Mouse (Mus musculus): ENCODE results near the gene Gm3250.
"Not testable (repeated sequence)": the region's sequence is repeated elsewhere in the genome, so short reads cannot be mapped to it uniquely, and the experiment has no call there.

Gene Gm3250

DNA sequence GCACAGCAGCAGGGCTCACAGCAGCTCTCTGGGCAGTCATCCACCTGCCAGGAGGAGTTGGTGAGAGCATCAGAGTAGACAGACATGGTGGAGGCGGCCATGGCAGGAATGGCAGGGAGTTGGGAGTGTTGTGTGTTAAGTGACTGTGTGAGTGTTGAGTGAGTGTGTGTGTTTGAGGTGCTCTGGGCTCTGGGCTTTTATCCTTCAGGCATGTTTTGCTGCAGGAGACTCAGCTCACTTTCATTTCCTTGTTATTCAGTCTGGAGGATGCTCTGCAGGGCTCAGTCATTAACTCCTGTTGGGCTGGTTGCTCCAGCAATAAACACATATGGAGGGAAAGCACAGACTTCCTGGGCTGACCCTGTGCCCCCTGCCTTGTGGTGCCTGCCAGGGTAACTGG is at the start of gene Gm3250:
Gm3250 (minus strand) TSS at position 101 of the 400 bp plus-strand sequence.
- not testable (repeated sequence) for DNase-seq

DNA sequence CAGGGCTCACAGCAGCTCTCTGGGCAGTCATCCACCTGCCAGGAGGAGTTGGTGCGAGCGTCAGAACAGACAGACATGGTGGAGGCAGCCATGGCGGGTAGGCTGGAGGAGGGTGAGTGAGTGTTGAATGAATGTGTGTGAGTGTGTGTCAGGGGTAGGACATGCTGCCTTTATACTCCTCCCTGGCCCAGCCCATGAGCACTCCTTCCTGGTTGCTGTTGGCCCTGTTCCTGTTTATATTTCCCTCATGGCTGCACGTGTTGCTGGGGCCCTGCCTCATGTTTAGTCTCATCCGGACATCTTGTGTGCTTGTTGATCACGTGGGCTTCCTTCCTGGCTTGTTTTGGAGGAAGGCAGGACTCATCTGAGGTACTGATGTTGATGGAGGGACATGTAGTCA is 44.6 kb upstream of the Gm3250 start, which contains the start of gene Krtap10-4:
Krtap10-4 (minus strand) TSS at position 145 of the 400 bp plus-strand sequence.
- DNase-seq: no peak

DNA sequence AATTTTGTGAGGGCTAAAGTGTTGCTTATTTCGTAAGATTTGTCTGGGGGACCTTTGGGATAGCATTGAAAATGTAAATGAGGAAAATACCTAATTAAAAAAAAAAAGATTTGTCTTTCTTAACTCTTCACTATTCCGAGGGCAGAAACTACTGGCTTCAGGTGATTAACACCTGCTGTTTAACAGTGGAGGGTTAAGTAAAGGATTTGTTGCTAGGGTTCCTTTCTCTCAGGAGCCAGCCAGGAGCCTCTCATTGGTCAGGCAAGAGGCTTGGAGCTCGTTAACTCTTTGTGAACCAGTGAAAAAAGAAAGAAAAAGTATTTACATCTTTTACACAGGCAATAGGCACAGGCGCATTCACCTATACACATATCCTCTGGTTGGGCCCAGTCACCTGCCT is 36.9 kb upstream of the Gm3250 start:
- no peak for DNase-seq

DNA sequence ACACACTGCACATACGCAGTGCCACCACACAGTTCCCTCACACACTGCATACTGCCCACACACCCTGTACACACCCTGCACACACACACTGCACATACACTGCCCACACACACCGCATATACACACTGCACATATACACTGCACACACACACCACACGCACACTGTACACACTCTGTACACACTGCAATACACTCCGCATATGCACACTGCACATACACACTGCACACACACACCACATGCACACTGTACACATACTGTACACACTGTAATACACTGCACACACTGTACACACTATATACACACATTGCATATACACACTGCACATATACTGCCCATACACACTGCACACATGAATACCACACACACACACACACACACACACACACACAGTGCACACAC is 36.2 kb upstream of the Gm3250 start:
- DNase-seq: no peak

DNA sequence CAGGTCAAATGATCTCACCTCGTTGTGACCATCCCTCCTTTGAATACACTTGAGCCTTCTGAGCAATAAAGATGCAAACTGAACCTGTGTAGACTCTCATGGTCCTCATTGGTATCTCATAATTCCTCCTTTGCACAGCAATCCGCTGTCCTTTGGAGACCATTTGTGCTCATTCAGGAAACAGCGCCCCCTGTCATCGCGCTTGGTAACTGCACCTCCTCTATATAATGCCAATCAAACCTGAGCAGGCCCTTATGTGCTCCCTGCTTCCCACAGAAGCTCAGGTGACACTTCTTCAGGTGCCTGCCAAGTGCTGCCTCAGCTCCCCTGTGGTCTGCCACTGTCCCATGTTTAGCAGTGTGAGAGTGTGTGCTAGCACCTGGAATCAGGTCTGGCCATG is 33.2 kb upstream of the Gm3250 start:
- DNase-seq: no peak

DNA sequence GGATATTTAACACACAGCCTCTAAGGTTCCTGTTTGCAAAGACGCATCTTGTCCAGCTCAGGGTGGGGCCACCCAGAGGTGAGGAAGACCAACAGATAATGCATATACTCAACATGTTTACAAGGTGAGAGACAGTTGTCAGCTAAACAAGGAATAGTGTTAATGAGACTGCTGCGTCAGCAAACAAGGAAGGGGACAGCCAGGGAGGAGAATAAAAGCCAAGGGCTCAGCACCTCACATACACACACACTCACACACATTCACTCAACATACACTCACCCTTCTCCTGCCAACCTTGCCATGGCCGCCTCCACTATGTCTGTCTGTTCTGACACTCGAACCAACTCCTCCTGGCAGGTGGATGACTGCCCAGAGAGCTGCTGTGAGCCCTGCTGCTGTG is 32.0 kb upstream of the Gm3250 start, which contains the start of gene Gm2696:
Gm2696 (plus strand) TSS at position 301 of the 400 bp plus-strand sequence.
- DNase-seq: no peak

DNA sequence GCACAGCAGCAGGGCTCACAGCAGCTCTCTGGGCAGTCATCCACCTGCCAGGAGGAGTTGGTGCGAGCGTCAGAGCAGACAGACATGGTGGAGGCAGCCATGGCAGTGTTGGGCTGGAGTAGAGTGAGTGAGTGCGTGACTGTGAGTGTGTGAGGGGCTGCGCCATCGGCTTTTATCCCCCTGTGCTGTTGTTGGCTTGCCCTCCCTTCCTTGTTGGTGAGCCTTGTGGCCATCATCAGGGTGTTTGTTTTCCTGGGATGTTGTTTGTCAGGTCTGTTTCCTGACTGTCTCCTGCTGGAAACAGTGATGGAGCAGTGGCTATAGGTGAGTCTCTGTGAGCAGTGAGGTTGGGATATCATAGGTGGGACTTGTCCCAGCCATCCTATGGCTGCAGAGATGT is 29.4 kb upstream of the Gm3250 start, which contains the start of gene Gm9507:
Gm9507 (minus strand) TSS at position 101 of the 400 bp plus-strand sequence.
- DNase-seq: no peak

DNA sequence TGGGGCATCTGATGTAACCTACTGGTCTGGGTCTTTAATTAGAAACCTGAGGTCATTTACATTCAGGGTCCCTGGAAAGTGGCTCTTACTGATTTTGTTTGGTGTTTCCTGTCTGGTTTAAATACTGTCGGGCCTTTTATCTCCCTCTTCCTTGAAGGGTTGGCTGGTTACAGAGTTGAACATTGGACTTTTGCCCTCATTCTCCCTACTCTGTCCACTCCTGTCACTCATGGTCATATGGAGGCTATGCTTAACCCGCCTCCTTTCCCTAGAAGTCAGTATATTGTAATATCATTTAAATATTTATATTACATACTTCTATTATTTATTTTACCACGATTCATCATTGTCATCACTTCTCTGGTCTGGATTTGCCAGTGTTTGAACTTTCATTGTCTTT is 21.8 kb upstream of the Gm3250 start:
- no peak for DNase-seq

DNA sequence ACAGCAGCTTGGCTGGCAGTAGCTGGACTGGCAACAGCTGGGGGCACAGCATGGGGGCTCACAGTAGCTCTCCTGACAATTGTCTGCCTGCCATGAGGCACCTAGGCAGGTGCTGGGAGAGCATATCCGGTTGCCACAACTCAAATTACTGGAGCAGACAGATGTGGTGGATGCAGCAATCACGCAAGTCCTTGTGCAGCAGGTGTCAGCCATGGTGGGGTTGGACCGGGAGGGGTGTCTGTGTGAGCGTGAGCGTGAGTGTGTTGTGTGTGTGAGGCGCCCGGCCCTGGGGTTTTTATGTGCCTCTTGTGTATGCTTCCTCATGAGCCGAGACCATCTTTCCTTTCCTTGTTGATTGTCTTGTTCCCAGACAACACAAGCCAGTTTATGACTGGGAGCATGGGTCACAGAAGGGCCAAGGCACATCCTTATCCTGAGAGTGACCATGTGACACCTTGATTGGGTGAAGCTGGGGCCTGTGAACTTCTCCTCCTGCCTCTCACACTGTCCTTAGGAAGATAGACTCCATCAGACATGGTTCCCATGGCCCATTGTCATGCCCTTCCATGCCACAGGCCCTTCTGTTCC is 16.7 kb upstream of the Gm3250 start, which contains the start of gene Gm19668:
Gm19668 (minus strand) TSS at position 213 of the 588 bp plus-strand sequence.
- DNase-seq: no peak

DNA sequence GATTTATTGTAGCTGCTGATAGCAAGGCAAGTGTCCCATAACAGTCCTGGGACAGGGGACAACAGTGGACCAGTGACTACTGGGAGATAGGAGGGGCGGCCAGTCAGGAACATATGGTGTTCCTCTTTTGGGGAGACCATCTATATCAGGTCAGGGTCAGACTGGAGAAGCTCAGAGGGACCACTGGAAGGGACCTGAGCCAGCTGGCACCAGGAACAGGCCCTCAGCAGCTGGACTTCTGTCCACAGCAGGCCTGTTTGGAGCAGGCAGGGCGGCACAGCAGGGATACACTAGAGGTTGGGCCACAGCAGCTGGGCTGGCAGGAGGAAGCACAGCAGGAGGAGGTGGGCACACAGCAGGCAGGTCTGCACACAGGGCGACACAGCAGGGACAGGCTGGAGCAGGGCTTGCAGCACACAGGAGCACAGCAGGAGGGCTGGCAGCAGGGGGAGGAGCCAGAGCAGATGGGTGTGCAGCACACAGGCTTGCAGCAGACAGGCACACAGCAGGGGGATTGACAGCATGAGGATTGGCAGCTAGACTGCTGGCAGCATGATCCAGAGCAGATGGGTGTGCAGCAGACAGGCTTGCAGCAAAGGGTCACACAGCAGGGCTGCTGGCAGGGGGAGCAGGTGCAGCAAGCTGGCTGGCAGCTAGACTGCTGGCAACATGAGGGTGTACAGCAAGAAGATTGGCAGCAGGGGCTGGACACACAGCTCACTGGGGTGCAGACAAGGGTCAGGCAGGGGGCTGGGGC is 16.0 kb upstream of the Gm3250 start:
- not testable (repeated sequence) for DNase-seq

DNA sequence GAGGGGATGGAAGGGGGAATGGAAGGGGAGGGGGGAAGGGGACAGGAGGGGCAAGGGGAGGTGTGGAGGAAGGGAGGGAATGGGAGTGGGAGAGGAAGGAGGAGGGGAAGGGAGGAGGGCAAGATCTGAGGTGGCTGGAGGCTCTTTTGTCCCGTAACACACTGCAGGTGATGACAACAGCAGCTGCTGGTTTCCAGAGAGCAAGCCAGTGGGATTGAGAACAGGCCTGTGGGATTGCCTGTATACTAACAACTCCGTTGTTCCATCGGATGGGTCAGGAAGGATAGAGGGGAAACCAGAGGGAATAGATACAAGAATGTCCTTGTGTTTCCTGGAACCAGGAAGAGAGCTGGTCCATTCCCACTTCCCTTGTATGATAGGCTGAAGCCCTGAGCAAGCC is 15.3 kb upstream of the Gm3250 start:
- no peak for DNase-seq

DNA sequence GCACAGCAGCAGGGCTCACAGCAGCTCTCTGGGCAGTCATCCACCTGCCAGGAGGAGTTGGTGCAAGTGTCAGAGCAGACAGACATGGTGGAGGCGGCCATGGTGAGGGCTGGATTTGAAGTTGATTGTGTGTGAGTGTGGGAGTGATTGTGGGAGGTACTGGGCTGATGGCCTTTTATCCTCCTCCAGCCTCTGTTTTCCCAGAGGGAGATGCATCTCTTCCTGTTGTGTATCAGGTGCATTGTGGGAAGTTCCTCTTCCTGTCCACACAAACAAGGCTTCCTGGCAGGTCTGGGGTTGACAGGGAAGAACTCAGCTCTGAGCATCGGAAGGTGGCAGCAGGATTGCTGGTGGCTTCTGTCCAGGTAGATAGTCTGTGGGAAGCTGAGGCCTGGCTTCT is 12.6 kb upstream of the Gm3250 start, which contains the start of gene Gm9639:
Gm9639 (minus strand) TSS at position 101 of the 400 bp plus-strand sequence.
- DNase-seq: no peak

DNA sequence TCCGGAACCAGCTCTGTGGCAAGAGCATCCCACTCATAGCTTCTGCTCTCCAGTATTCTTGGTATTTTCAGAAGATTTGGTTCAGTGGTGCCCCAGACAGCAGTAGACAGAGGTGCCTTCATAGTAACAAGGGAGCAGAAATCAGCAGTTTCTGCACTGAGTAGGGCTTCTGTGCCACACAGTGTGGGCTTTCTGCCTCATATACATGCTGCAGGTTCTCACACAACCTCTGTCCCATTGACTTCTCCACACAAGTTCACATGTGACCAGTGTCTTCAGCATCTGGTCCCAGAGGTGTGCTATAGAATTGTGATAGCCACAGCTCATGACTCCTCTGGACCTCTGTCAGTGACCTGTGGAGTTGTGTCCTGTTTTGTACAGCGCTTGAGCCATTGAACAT is 6.3 kb upstream of the Gm3250 start:
- DNase-seq: no peak

DNA sequence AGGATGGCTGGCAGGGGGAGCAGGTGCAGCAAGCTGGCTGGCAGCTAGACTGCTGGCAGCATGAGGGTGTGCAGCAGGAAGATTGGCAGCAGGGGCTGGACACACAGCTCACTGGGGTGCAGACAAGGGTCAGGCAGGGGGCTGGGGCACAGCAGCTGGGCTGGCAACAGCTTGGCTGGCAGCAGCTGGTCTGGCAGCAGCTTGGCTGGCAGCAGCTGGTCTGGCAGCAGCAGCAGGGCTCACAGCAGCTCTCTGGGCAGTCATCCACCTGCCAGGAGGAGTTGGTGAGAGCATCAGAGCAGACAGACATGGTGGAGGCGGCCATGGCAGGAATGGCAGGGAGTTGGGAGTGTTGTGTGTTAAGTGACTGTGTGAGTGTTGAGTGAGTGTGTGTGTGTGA is 5.5 kb upstream of the Gm3250 start, which contains the start of gene Gm7137:
Gm7137 (minus strand) TSS at position 325 of the 400 bp plus-strand sequence.
- not testable (repeated sequence) for DNase-seq

DNA sequence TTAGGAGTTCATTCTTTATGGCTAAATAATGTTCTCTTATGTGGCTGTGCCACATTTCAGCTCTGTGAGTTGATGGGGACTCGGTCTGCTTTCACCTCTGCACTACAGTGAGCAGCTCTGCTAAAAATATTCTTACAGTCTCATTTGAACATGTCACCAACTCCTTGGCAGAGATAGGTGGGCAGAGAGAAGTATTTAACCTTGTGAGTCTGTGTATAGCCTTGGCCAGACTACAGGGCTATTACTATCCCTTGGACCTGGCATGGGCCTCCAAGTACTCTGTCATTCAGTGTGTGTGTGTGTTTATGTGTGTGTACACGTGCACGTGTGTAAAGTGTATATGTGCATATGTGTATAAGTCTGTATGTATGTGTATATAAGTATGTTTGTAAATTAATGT is 1.1 kb upstream of the Gm3250 start:
- DNase-seq: not testable (repeated sequence)

DNA sequence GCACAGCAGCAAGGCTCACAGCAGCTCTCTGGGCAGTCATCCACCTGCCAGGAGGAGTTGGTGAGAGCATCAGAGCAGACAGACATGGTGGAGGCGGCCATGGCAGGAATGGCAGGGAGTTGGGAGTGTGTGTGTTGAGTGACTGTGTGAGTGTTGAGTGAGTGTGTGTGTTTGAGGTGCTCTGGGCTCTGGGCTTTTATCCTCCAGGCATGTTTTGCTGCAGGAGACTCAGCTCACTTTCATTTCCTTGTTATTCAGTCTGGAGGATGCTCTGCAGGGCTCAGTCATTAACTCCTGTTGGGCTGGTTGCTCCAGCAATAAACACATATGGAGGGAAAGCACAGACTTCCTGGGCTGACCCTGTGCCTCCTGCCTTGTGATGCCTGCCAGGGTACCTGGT is 5.5 kb downstream of the Gm3250 start, which contains the start of gene Gm7138:
Gm7138 (minus strand) TSS at position 101 of the 400 bp plus-strand sequence.
- DNase-seq: not testable (repeated sequence)

DNA sequence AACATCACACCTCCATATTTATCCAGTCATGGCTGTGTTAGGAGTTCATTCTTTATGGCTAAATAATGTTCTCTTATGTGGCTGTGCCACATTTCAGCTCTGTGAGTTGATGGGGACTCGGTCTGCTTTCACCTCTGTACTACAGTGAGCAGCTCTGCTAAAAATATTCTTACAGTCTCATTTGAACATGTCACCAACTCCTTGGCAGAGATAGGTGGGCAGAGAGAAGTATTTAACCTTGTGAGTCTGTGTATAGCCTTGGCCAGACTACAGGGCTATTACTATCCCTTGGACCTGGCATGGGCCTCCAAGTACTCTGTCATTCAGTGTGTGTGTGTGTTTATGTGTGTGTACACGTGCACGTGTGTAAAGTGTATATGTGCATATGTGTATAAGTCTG is 10.2 kb downstream of the Gm3250 start:
- DNase-seq: not testable (repeated sequence)

DNA sequence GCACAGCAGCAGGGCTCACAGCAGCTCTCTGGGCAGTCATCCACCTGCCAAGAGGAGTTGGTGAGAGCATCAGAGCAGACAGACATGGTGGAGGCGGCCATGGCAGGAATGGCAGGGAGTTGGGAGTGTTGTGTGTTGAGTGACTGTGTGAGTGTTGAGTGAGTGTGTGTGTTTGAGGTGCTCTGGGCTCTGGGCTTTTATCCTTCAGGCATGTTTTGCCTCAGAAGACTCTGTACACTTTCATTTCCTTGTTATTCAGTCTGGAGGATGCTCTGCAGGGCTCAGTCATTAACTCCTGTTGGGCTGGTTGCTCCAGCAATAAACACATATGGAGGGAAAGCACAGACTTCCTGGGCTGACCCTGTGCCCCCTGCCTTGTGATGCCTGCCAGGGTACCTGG is 11.1 kb downstream of the Gm3250 start, which contains the start of gene Gm3238:
Gm3238 (minus strand) TSS at position 101 of the 400 bp plus-strand sequence.
- not testable (repeated sequence) for DNase-seq

DNA sequence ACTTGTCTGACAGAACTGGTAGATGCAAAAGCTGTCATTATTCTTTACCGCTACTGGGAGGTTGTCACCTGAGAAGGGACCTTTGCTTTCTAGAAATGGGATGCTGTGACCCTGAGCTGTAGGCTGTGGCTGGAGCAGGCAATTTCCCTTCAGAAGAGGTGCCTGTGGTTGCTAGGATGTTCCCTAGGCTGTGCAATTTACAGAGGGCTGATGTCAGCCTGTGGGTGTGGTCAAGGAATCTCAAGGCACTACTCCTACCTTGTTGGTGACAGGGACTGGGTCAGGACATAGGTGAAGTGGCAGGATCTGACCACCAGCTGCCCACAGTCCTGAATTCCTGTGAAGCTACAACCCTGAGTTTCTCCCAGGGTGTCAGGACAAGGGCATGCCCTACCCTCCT is 12.6 kb downstream of the Gm3250 start:
- DNase-seq: no peak

DNA sequence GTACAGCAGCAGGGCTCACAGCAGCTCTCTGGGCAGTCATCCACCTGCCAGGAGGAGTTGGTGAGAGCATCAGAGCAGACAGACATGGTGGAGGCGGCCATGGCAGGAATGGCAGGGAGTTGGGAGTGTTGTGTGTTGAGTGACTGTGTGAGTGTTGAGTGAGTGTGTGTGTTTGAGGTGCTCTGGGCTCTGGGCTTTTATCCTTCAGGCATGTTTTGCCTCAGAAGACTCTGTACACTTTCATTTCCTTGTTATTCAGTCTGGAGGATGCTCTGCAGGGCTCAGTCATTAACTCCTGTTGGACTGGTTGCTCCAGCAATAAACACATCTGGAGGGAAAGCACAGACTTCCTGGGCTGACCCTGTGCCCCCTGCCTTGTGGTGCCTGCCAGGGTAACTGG is 22.8 kb downstream of the Gm3250 start, which contains the start of gene Gm3233:
Gm3233 (minus strand) TSS at position 101 of the 400 bp plus-strand sequence.
- not testable (repeated sequence) for DNase-seq

DNA sequence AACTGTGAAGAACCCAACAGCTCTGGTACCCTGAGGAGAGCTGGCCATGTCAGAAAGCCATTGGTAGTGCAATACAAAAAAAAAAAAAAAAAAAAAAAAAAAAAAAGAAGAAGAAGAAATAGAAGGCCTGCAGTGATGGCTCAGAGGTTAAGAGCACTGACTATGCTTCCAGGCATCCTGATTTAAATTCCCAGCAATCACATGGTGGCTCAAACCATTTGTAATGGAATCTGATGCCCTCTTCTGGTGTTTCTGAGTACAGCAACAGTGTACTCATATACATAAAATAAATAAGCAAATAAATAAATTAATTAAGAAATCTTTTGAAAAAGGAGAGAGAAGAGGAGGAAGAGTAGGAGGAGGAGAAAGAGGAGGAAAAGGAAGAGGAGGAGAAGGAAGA is 28.9 kb downstream of the Gm3250 start:
- no peak for DNase-seq

DNA sequence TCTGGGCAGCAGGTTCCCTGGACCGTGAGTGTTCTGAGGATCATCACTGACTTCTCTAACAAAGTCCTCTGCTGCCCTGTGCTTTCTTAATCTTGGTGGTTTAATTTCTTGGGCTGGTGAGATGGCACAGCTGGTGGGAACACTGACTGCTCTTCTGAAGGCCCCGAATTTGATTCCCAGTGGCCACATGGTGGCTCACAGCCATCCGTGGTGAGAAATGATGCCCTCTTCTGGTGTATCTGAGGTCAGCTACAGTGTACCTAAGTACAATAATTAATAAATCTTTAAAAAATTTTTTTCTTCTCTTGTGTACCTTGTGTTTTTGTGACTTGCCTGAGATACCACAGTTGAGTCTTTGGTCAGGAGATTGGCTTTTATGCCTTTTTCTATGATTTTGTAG is 30.0 kb downstream of the Gm3250 start:
- DNase-seq: not testable (repeated sequence)

DNA sequence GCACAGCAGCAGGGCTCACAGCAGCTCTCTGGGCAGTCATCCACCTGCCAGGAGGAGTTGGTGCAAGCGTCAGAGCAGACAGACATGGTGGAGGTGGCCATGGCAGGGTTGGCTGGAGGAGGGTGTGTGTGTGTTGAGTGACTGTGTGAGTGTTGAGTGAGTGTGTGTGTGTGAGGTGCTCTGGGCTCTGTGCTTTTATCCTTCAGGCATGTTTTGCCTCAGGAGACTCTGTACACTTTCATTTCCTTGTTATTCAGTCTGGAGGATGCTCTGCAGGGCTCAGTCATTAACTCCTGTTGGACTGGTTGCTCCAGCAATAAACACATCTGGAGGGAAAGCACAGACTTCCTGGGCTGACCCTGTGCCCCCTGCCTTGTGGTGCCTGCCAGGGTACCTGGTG is 31.1 kb downstream of the Gm3250 start, which contains the start of gene Gm9736:
Gm9736 (minus strand) TSS at position 101 of the 400 bp plus-strand sequence.
- not testable (repeated sequence) for DNase-seq
